22 mouse cellular contexts compared by ENCODE assay signal in genomic region chr6:31131716-31132115, GRCm38 (mm10).
DNase-seq lines count a peak whose midpoint lies in the region; TF ChIP-seq lines count a peak whose summit lies in the region.
"Had no signal": no experiment of that assay in that cellular context is flagged by ENCODE, and none has a peak within 500 bp of the region (broad histone marks: within the 10 kb centered on the region; RNA-seq: fewer than 3 reads in every experiment).

No protein-coding gene starts in this region.

- H3K27ac ChIP-seq in gastrocnemius, adult 2 months, result peak overlapping the region; percentile 67
- peak overlapping the region; percentile 18; the same call in 1 of the 2 replicates for H3K27ac ChIP-seq in brown adipose tissue, adult 24 weeks (replicated peaks; ENCODE audit: low read depth, low read length)
- H3K27ac ChIP-seq: embryonic facial prominence, embryonic 12.5 days; embryonic facial prominence, embryonic 15.5 days; heart, adult 2 months; heart, embryonic 10.5 days; heart, embryonic 13.5 days; hindbrain, embryonic 14.5 days; hindbrain, postnatal 0 days had no signal

- peaks cover 22% of the 10 kb centered on the region for H3K4me1 ChIP-seq in brown adipose tissue, adult 24 weeks (ENCODE audit: control insufficient read depth, insufficient read depth, insufficient read length, low read length)

- H3K4me3 ChIP-seq in gastrocnemius, adult 2 months, result no peak overlapping the region
- H3K4me3 ChIP-seq in brown adipose tissue, adult 24 weeks (ENCODE audit: insufficient read depth, low read depth, low read length), result no peak overlapping the region
- H3K4me3 ChIP-seq: embryonic facial prominence, embryonic 12.5 days; embryonic facial prominence, embryonic 15.5 days; heart, adult 2 months; heart, embryonic 10.5 days; heart, embryonic 13.5 days had no signal

- TF ChIP-seq CTCF in gastrocnemius, adult 2 months (IDR thresholded peaks at IDR 0.05), result no peak

- intact Hi-C loops in gastrocnemius, adult 2 months (cut with DNase I), result no loop called here

- DNase-seq in gastrocnemius, adult 2 months, result no peak
- DNase-seq in gastrocnemius, postnatal 4 days (ENCODE audit: low spot score in 2 of 2), result no peak
- DNase-seq in kidney, adult 9 months, result peak; percentile 65
- no peak for DNase-seq in kidney, postnatal 4 days
- DNase-seq in urinary bladder, adult 2 months (ENCODE audit: low spot score), result no peak
- DNase-seq: adrenal gland, adult 8-10 months; adrenal gland, postnatal 25 days; cerebellum, adult 18-20 months; cerebellum, adult 9-10 months; cerebellum, postnatal 14 days; forebrain, postnatal 0 days; gastrocnemius, postnatal 25 days; heart, adult 2 months; heart, postnatal 14 days; heart, postnatal 4 days had no signal
